Mouse (Mus musculus): ENCODE results near the gene Creld2. TPM values are rescaled to one million over a fixed set of nuclear protein-coding genes. Genes with fewer than 3 reads are reported as not detected.
A peak's percentile ranks its signal among the peaks of the same experiment; 100 is the strongest.

The Creld2 gene
- polyA plus RNA-seq, 1 experiment from 2014 or later = 126 TPM

GRCm38 (mm10) chr15:88859206-88859970 lies 39.9 kb downstream of the Creld2 start:
- H3K36me3 ChIP-seq = peaks cover 11% of the 10 kb centered on the region
- H3K27ac ChIP-seq = peak overlapping the region; percentile 67; the same call in 1 of the 2 replicates
- no peaks in the 10 kb centered on the region for H3K9me3 ChIP-seq
- 56% methylated on average over 8 of the region's 8 CpGs for WGBS
- no peak overlapping the region for H3K4me3 ChIP-seq
- peaks cover 63% of the 10 kb centered on the region for H3K4me1 ChIP-seq
- no peak for DNase-seq (ENCODE audit: low spot score)
- no peaks in the 10 kb centered on the region for H3K27me3 ChIP-seq (ENCODE audit: insufficient read depth, poor library complexity, severe bottlenecking)

- peaks cover 25% of the 10 kb centered on the region for H3K36me3 ChIP-seq
- H3K9me3 ChIP-seq = no peaks in the 10 kb centered on the region
- whole genome bisulfite sequencing = 89% methylated on average over 3 of the region's 3 CpGs
- no peaks in the 10 kb centered on the region for H3K27me3 ChIP-seq (ENCODE audit: insufficient read depth, poor library complexity, severe bottlenecking)
- H3K4me3 ChIP-seq = no peak overlapping the region
- peaks cover 63% of the 10 kb centered on the region for H3K4me1 ChIP-seq
- H3K27ac ChIP-seq = peak overlapping the region; percentile 97
- DNase-seq (ENCODE audit: low spot score) = no peak
These were observed 41.3 kb downstream of the Creld2 start for GRCm38 (mm10) chr15:88860781-88861180.

- H3K4me1 ChIP-seq = peaks cover 72% of the 10 kb centered on the region
- WGBS = under 1% methylated on average over 107 of the region's 107 CpGs
These were observed 42.6 kb downstream of the Creld2 start, which contains the start of gene Pim3 for GRCm38 (mm10) chr15:88861772-88862622. TSS of gene Pim3 (plus strand) at chr15:88862186.

GRCm38 (mm10) chr15:88862881-88863694 lies 43.6 kb downstream of the Creld2 start:
- Histone ChIP-seq H3K9me3 (no peaks in the 10 kb centered on the region), H3K27ac (peak overlapping the region; percentile 97), H3K27me3 (ENCODE audit: insufficient read depth, poor library complexity, severe bottlenecking) (no peaks in the 10 kb centered on the region), H3K4me1 (peaks cover 81% of the 10 kb centered on the region), H3K4me3 (peak overlapping the region; percentile 95), H3K36me3 (peaks cover 34% of the 10 kb centered on the region)
- no peak for DNase-seq (ENCODE audit: low spot score)
- WGBS = under 1% methylated on average over 96 of the region's 98 CpGs

More at GRCm38 (mm10) chr15:88861772-88862622, 42.6 kb downstream of the Creld2 start, which contains the start of gene Pim3:
- Histone ChIP-seq H3K27ac (peak within 1 kb of the TSS; percentile 97), H3K9me3 (no peaks in the 10 kb centered on the region), H3K4me3 (peak within 1 kb of the TSS; percentile 95), H3K27me3 (ENCODE audit: insufficient read depth, poor library complexity, severe bottlenecking) (no peaks in the 10 kb centered on the region), H3K36me3 (peaks cover 34% of the 10 kb centered on the region)
- peak; percentile 98 for DNase-seq (ENCODE audit: low spot score)

GRCm38 (mm10) chr15:88863695-88864231 lies 44.3 kb downstream of the Creld2 start:
- DNase-seq (ENCODE audit: low spot score) = peak; percentile 98
- WGBS = 0% methylated on average over 31 of the region's 39 CpGs
- no peaks in the 10 kb centered on the region for H3K9me3 ChIP-seq
- no peaks in the 10 kb centered on the region for H3K27me3 ChIP-seq (ENCODE audit: insufficient read depth, poor library complexity, severe bottlenecking)
- peak overlapping the region; percentile 95 for H3K4me3 ChIP-seq
- H3K36me3 ChIP-seq = peaks cover 34% of the 10 kb centered on the region
- H3K4me1 ChIP-seq = peaks cover 83% of the 10 kb centered on the region
- peak overlapping the region; percentile 97 for H3K27ac ChIP-seq

- Histone ChIP-seq H3K27ac (peak overlapping the region; percentile 97), H3K4me1 (peaks cover 76% of the 10 kb centered on the region), H3K27me3 (ENCODE audit: insufficient read depth, poor library complexity, severe bottlenecking) (no peaks in the 10 kb centered on the region), H3K4me3 (peak overlapping the region; percentile 95), H3K9me3 (no peaks in the 10 kb centered on the region), H3K36me3 (peaks cover 34% of the 10 kb centered on the region)
- DNase-seq (ENCODE audit: low spot score) = no peak
- 34% methylated on average over 22 of the region's 22 CpGs for WGBS
These were observed 45.0 kb downstream of the Creld2 start for GRCm38 (mm10) chr15:88864270-88865030.

- H3K4me3 ChIP-seq = peak overlapping the region; percentile 95
- H3K27me3 ChIP-seq (ENCODE audit: insufficient read depth, poor library complexity, severe bottlenecking) = no peaks in the 10 kb centered on the region
- H3K9me3 ChIP-seq = no peaks in the 10 kb centered on the region
- DNase-seq (ENCODE audit: low spot score) = no peak
- H3K27ac ChIP-seq = peak overlapping the region; percentile 97
- peaks cover 72% of the 10 kb centered on the region for H3K4me1 ChIP-seq
- H3K36me3 ChIP-seq = peaks cover 34% of the 10 kb centered on the region
- 85% methylated on average over 14 of the region's 14 CpGs for WGBS
These were observed 45.6 kb downstream of the Creld2 start for GRCm38 (mm10) chr15:88865061-88865460.

GRCm38 (mm10) chr15:88865888-88866695 lies 46.6 kb downstream of the Creld2 start:
- Histone ChIP-seq H3K4me1 (peaks cover 72% of the 10 kb centered on the region), H3K27me3 (ENCODE audit: insufficient read depth, poor library complexity, severe bottlenecking) (no peaks in the 10 kb centered on the region), H3K36me3 (peaks cover 34% of the 10 kb centered on the region), H3K27ac (peak overlapping the region; percentile 87), H3K4me3 (peak overlapping the region; percentile 28), H3K9me3 (no peaks in the 10 kb centered on the region)
- DNase-seq (ENCODE audit: low spot score) = no peak
- 54% methylated on average over 4 of the region's 4 CpGs for WGBS

- no peaks in the 10 kb centered on the region for H3K27me3 ChIP-seq (ENCODE audit: insufficient read depth, poor library complexity, severe bottlenecking)
- H3K4me3 ChIP-seq = peak overlapping the region; percentile 28
- DNase-seq (ENCODE audit: low spot score) = no peak
- peaks cover 34% of the 10 kb centered on the region for H3K36me3 ChIP-seq
- H3K27ac ChIP-seq = peak overlapping the region; percentile 87
- 30% methylated on average over 7 of the region's 7 CpGs for WGBS
- no peaks in the 10 kb centered on the region for H3K9me3 ChIP-seq
- peaks cover 66% of the 10 kb centered on the region for H3K4me1 ChIP-seq
These were observed 47.5 kb downstream of the Creld2 start for GRCm38 (mm10) chr15:88866934-88867356.

- H3K4me3 ChIP-seq = peak overlapping the region; percentile 28
- no peaks in the 10 kb centered on the region for H3K9me3 ChIP-seq
- peak; percentile 91 for DNase-seq (ENCODE audit: low spot score)
- peaks cover 63% of the 10 kb centered on the region for H3K4me1 ChIP-seq
- H3K27ac ChIP-seq = peak overlapping the region; percentile 87
- WGBS = 11% methylated on average over 5 of the region's 5 CpGs
- peaks cover 34% of the 10 kb centered on the region for H3K36me3 ChIP-seq
- H3K27me3 ChIP-seq (ENCODE audit: insufficient read depth, poor library complexity, severe bottlenecking) = no peaks in the 10 kb centered on the region
These were observed 48.0 kb downstream of the Creld2 start for GRCm38 (mm10) chr15:88867368-88868023.

Data from heart, embryonic 10.5 days (tissue).